Mouse (Mus musculus): Measurements from ENCODE around the gene Uaca. TPM values are rescaled to one million over a fixed set of nuclear protein-coding genes. Genes with fewer than 3 reads are reported as not detected.
A peak's percentile ranks its signal among the peaks of the same experiment; 100 is the strongest.

Gene Uaca
- polyA plus RNA-seq, 1 experiment from 2014 or later: 13.7 TPM

GRCm38 (mm10) chr9:60836151-60836550, 41.8 kb downstream of the Uaca start:
- H3K4me1 ChIP-seq (ENCODE audit: control insufficient read depth, insufficient read depth, low read length): peaks cover 32% of the 10 kb centered on the region
- no peak overlapping the region for H3K4me3 ChIP-seq (ENCODE audit: low read length)
- H3K27ac ChIP-seq (ENCODE audit: low read depth, low read length): no peak overlapping the region
- no peaks in the 10 kb centered on the region for H3K27me3 ChIP-seq (ENCODE audit: control insufficient read depth, insufficient read depth, low read length)
- 67% methylated on average over 5 of the region's 5 CpGs for whole genome bisulfite sequencing
- H3K36me3 ChIP-seq (ENCODE audit: control insufficient read depth, insufficient read depth, low read length): no peaks in the 10 kb centered on the region
- H3K4me2 ChIP-seq (replicated peaks; ENCODE audit: low read depth, low read length): no peak overlapping the region
- no peak for ATAC-seq (ENCODE audit: low FRiP score, low TSS enrichment)
- H3K9ac ChIP-seq (ENCODE audit: low read depth, low read length): no peak overlapping the region
- no peaks in the 10 kb centered on the region; the same call in 1 of the 2 replicates for H3K9me3 ChIP-seq (ENCODE audit: control insufficient read depth, low read length)

DNA sequence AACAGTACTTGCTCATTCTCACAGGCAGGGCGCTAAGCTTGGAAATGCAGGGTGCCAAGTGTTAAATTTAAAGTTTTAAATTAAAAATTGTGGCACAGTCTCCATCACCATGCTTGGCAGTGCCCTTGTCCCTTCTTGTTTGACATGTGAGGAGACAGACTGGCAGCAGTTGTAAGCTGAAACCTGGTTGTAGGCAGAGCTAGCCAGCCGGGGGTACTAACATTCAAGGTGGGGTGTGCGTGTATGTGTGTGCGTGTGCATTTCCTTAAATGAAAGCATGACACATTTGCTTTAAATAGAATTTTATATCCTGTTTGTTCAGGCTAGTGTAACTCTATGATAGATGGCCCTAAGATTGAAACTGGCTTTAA, 42.7 kb downstream of the Uaca start:
- 36% methylated on average over 4 of the region's 4 CpGs for WGBS
- peak overlapping the region; percentile 44 for H3K4me2 ChIP-seq (replicated peaks; ENCODE audit: low read depth, low read length)
- no peak overlapping the region for H3K9ac ChIP-seq (ENCODE audit: low read depth, low read length)
- no peaks in the 10 kb centered on the region for H3K36me3 ChIP-seq (ENCODE audit: control insufficient read depth, insufficient read depth, low read length)
- H3K4me3 ChIP-seq (ENCODE audit: low read length): no peak overlapping the region
- peaks cover 35% of the 10 kb centered on the region for H3K4me1 ChIP-seq (ENCODE audit: control insufficient read depth, insufficient read depth, low read length)
- ATAC-seq (ENCODE audit: low FRiP score, low TSS enrichment): peak; percentile 37; the same call in 1 of the 2 replicates
- no peaks in the 10 kb centered on the region; the same call in 1 of the 2 replicates for H3K9me3 ChIP-seq (ENCODE audit: control insufficient read depth, low read length)
- peak overlapping the region; percentile 73; the same call in 1 of the 2 replicates for H3K27ac ChIP-seq (ENCODE audit: low read depth, low read length)
- no peaks in the 10 kb centered on the region for H3K27me3 ChIP-seq (ENCODE audit: control insufficient read depth, insufficient read depth, low read length)

DNA sequence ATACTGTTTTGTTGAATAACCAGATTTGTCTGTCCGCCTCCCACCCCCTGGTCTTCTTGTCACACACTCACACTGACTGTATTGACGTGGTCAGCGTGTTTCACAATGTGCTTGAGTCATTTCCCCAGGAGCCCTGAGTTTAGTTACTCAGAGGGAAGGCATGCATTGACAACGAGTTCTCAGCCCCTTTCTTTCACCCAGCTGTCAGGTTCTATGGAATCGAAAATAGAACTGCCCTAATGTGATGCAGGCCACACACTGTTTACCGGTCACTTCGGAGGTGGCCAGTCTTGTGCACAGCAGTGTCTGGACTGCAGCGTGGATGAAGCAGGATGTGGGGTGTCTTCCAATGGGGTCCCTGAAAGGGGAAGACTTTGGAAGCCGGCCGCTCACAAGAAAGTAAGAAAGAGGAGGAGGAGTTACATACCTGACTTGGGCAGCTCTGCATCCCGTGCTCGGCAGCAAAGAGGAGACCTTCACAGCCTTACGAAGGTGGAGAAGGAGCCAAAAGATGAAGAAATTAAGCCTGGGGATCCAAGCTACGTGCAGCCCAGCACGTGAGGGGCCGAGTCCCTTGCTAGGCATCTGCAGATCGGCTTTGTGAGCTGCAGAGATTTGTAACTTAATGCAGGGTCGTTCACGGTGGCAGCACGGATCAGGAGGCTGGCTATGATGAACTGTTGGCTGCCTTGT, 43.3 kb downstream of the Uaca start:
- Histone ChIP-seq H3K9me3 (ENCODE audit: control insufficient read depth, low read length) (no peaks in the 10 kb centered on the region; the same call in 1 of the 2 replicates), H3K9ac (ENCODE audit: low read depth, low read length) (peak overlapping the region; percentile 50; the same call in 1 of the 2 replicates), H3K4me2 (replicated peaks; ENCODE audit: low read depth, low read length) (peak overlapping the region; percentile 44), H3K27me3 (ENCODE audit: control insufficient read depth, insufficient read depth, low read length) (no peaks in the 10 kb centered on the region), H3K4me3 (ENCODE audit: low read length) (peak overlapping the region; percentile 27), H3K27ac (ENCODE audit: low read depth, low read length) (peak overlapping the region; percentile 73), H3K36me3 (ENCODE audit: control insufficient read depth, insufficient read depth, low read length) (no peaks in the 10 kb centered on the region), H3K4me1 (ENCODE audit: control insufficient read depth, insufficient read depth, low read length) (peaks cover 35% of the 10 kb centered on the region)
- ATAC-seq (ENCODE audit: low FRiP score, low TSS enrichment): 0 out of 2 replicates have a peak, but pooled peaks have one; percentile 33
- 13% methylated on average over 20 of the region's 20 CpGs for WGBS

DNA sequence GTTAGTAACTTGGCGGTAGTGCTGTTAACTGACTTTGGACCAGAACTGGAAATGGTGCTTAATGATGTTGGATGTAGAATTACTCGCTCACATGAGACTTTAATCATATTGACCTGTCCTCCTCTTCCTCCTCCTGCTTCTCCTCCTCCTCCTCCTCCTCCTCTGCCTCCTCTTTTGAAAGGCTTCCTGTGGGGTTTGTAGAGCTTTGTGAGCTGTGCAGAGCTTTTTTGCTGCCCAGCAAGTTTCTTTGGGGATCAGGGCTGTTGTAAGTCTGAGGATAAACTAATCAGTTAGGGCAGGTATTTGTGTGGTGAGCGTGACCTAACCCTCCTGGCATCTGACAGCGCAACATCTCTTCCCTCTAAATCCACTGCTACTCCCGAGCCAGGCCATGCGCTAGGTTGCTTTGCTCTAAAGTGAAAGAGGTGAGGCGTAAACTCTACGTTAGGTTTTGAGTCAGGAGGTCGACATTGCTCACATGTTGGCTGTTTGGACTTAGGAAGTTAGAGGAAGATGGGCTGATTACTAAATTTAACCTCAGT, 44.1 kb downstream of the Uaca start:
- 38% methylated on average over 9 of the region's 9 CpGs for WGBS
- Histone ChIP-seq H3K4me2 (replicated peaks; ENCODE audit: low read depth, low read length) (peak overlapping the region; percentile 44), H3K4me1 (ENCODE audit: control insufficient read depth, insufficient read depth, low read length) (peaks cover 35% of the 10 kb centered on the region), H3K9me3 (ENCODE audit: control insufficient read depth, low read length) (no peaks in the 10 kb centered on the region; the same call in 1 of the 2 replicates), H3K27me3 (ENCODE audit: control insufficient read depth, insufficient read depth, low read length) (no peaks in the 10 kb centered on the region), H3K9ac (ENCODE audit: low read depth, low read length) (peak overlapping the region; percentile 13), H3K4me3 (ENCODE audit: low read length) (no peak overlapping the region; the same call in 1 of the 2 replicates), H3K36me3 (ENCODE audit: control insufficient read depth, insufficient read depth, low read length) (no peaks in the 10 kb centered on the region), H3K27ac (ENCODE audit: low read depth, low read length) (peak overlapping the region; percentile 73; the same call in 1 of the 2 replicates)
- ATAC-seq (ENCODE audit: low FRiP score, low TSS enrichment): no peak

GRCm38 (mm10) chr9:60841393-60841792, 47.1 kb downstream of the Uaca start:
- Histone ChIP-seq H3K27ac (ENCODE audit: low read depth, low read length) (no peak overlapping the region), H3K4me2 (replicated peaks; ENCODE audit: low read depth, low read length) (no peak overlapping the region), H3K9ac (ENCODE audit: low read depth, low read length) (no peak overlapping the region), H3K4me1 (ENCODE audit: control insufficient read depth, insufficient read depth, low read length) (peaks cover 35% of the 10 kb centered on the region), H3K36me3 (ENCODE audit: control insufficient read depth, insufficient read depth, low read length) (no peaks in the 10 kb centered on the region), H3K9me3 (ENCODE audit: control insufficient read depth, low read length) (no peaks in the 10 kb centered on the region), H3K27me3 (ENCODE audit: control insufficient read depth, insufficient read depth, low read length) (no peaks in the 10 kb centered on the region), H3K4me3 (ENCODE audit: low read length) (no peak overlapping the region)
- no peak for ATAC-seq (ENCODE audit: low FRiP score, low TSS enrichment)
- 21% methylated on average over 5 of the region's 5 CpGs for WGBS

- H3K4me1 ChIP-seq (ENCODE audit: control insufficient read depth, insufficient read depth, low read length): peaks cover 14% of the 10 kb centered on the region
- H3K4me3 ChIP-seq (ENCODE audit: low read length): no peak overlapping the region
- H3K36me3 ChIP-seq (ENCODE audit: control insufficient read depth, insufficient read depth, low read length): no peaks in the 10 kb centered on the region
- no peak for ATAC-seq (ENCODE audit: low FRiP score, low TSS enrichment)
- H3K9ac ChIP-seq (ENCODE audit: low read depth, low read length): no peak overlapping the region
- H3K27ac ChIP-seq (ENCODE audit: low read depth, low read length): no peak overlapping the region
- H3K9me3 ChIP-seq (ENCODE audit: control insufficient read depth, low read length): no peaks in the 10 kb centered on the region
- no peak overlapping the region for H3K4me2 ChIP-seq (replicated peaks; ENCODE audit: low read depth, low read length)
- 72% methylated on average over 6 of the region's 6 CpGs for WGBS
- H3K27me3 ChIP-seq (ENCODE audit: control insufficient read depth, insufficient read depth, low read length): no peaks in the 10 kb centered on the region
These were observed 49.2 kb downstream of the Uaca start for GRCm38 (mm10) chr9:60843415-60844076.

DNA sequence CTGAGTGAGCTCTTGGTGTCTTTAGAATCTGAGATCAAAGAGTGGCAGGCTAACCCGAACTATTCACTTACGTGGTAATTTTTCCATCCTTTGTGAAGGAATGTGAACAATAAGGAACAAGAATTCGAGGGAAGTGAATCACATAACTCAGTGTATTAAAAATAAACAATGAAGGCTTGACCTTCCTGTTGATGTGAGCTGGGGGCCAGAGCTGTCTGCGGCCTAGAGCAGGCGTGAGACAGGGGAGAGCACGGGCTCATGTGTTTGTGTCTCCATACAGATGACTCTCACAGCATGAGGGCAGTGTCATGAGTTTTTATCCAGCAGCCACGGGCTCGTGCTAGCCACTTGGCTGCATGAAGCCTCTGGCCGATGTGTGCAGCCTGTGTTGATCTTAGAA, 54.4 kb downstream of the Uaca start:
- H3K4me1 ChIP-seq (ENCODE audit: control insufficient read depth, insufficient read depth, low read length): no peaks in the 10 kb centered on the region; the same call in 1 of the 2 replicates
- H3K36me3 ChIP-seq (ENCODE audit: control insufficient read depth, insufficient read depth, low read length): peaks cover 7% of the 10 kb centered on the region; the same call in 1 of the 2 replicates
- 55% methylated on average over 9 of the region's 9 CpGs for WGBS
- H3K9ac ChIP-seq (ENCODE audit: low read depth, low read length): no peak overlapping the region
- H3K4me2 ChIP-seq (replicated peaks; ENCODE audit: low read depth, low read length): no peak overlapping the region
- H3K27me3 ChIP-seq (ENCODE audit: control insufficient read depth, insufficient read depth, low read length): no peaks in the 10 kb centered on the region
- H3K27ac ChIP-seq (ENCODE audit: low read depth, low read length): peak overlapping the region; percentile 4; the same call in 1 of the 2 replicates
- H3K4me3 ChIP-seq (ENCODE audit: low read length): no peak overlapping the region
- H3K9me3 ChIP-seq (ENCODE audit: control insufficient read depth, low read length): no peaks in the 10 kb centered on the region
- no peak for ATAC-seq (ENCODE audit: low FRiP score, low TSS enrichment)

DNA sequence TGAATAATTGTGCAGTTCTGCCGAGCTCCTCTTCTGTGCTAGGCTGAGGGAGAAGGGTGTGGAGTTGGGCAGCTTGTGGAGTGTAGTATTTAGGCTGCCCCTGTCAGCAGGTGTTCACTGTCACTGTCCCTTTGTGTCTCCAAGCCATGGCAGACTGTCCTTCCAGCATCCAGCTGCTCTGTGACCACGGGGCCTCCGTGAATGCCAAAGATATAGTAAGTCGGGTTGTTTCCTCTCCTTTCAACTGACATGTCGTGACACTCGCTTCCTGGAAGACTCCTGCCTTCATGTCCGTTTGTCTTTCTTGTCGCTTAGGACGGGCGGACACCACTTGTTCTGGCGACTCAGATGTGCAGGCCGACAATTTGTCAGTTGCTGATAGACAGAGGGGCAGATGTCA, 55.6 kb downstream of the Uaca start:
- H3K4me3 ChIP-seq (ENCODE audit: low read length): no peak overlapping the region
- H3K27me3 ChIP-seq (ENCODE audit: control insufficient read depth, insufficient read depth, low read length): no peaks in the 10 kb centered on the region
- peaks cover 13% of the 10 kb centered on the region; the same call in 1 of the 2 replicates for H3K36me3 ChIP-seq (ENCODE audit: control insufficient read depth, insufficient read depth, low read length)
- ATAC-seq (ENCODE audit: low FRiP score, low TSS enrichment): no peak
- no peak overlapping the region for H3K9ac ChIP-seq (ENCODE audit: low read depth, low read length)
- WGBS: 79% methylated on average over 12 of the region's 12 CpGs
- no peaks in the 10 kb centered on the region for H3K9me3 ChIP-seq (ENCODE audit: control insufficient read depth, low read length)
- no peaks in the 10 kb centered on the region; the same call in 1 of the 2 replicates for H3K4me1 ChIP-seq (ENCODE audit: control insufficient read depth, insufficient read depth, low read length)
- no peak overlapping the region for H3K27ac ChIP-seq (ENCODE audit: low read depth, low read length)
- H3K4me2 ChIP-seq (replicated peaks; ENCODE audit: low read depth, low read length): no peak overlapping the region

- no peak for ATAC-seq (ENCODE audit: low FRiP score, low TSS enrichment)
- 89% methylated on average over 11 of the region's 11 CpGs for WGBS
- H3K4me2 ChIP-seq (replicated peaks; ENCODE audit: low read depth, low read length): no peak overlapping the region
These were observed 59.9 kb downstream of the Uaca start for GRCm38 (mm10) chr9:60854196-60854595.

More at GRCm38 (mm10) chr9:60854196-60854595, 59.9 kb downstream of the Uaca start:
- Histone ChIP-seq H3K9me3 (ENCODE audit: control insufficient read depth, low read length) (no peaks in the 10 kb centered on the region), H3K4me1 (ENCODE audit: control insufficient read depth, insufficient read depth, low read length) (0 out of 2 replicates have a peak, but pooled peaks cover 5% of the 10 kb centered on the region), H3K27ac (ENCODE audit: low read depth, low read length) (no peak overlapping the region), H3K36me3 (ENCODE audit: control insufficient read depth, insufficient read depth, low read length) (peaks cover 22% of the 10 kb centered on the region; the same call in 1 of the 2 replicates), H3K4me3 (ENCODE audit: low read length) (no peak overlapping the region), H3K27me3 (ENCODE audit: control insufficient read depth, insufficient read depth, low read length) (no peaks in the 10 kb centered on the region), H3K9ac (ENCODE audit: low read depth, low read length) (no peak overlapping the region)

All from kidney, embryonic 14.5 days (tissue).